Mouse (Mus musculus): ENCODE measurements around the gene Rassf7.

DNA sequence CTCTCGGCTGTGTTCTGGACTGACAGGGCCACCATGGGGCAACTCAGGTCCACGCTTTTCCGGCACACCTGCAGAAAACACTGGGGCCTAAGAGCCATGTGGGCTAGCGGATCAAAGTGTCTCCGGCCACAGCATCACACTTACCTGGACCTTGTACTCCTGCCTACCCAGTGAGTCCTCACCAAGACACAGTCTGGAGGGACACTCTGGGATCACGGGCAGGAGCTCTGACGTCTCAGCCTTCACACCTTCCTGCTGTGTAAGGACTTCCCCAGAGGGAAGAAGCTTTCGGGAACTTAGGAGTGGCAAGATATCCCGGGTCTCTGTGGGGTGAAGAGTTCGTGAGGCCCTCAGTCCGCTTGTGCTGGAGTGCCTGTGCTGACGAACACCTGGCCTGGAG lies 5.5 kb upstream of the Rassf7 start:
- TF ChIP-seq EP300 (IDR thresholded peaks at IDR 0.05; ENCODE audit: insufficient read depth, low read depth, low read length), result no peak
- no peak for TF ChIP-seq POLR2A (IDR thresholded peaks at IDR 0.05; ENCODE audit: insufficient read depth, low read depth, low read length)
- no peak for TF ChIP-seq CTCF (IDR thresholded peaks at IDR 0.05)

Data from heart, adult 2 months (tissue).